Mouse (Mus musculus): Measurements from ENCODE around the gene Gm20388.

The Gm20388 gene

DNA sequence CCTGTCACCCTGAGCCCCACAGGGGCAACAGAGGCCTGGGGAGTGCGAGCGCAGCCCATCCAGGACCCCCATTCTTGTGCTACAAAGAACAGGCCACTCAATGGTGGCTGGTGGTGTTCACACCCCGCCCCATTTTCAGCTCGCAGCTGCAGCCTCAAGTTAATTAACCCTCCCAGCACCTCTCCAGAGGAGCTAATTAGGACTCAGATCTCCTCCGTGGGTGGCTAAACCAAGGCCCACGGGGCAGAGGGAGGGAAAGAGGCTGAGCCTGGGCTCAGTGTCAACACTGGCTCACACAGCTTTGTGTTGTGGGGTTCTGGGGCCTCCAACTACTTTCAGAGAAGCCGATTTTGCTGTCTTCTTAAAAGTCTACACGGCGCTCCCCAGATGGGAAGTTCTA lies 393.5 kb downstream of the Gm20388 start:
- no peak for DNase-seq (ENCODE audit: extremely low spot score, low read depth, low spot score)

GRCm38 (mm10) chr8:120305800-120306385 lies 395.3 kb downstream of the Gm20388 start:
- DNase-seq (ENCODE audit: extremely low spot score, low read depth, low spot score), result no peak

- no peak for DNase-seq (ENCODE audit: extremely low spot score, low read depth, low spot score)
Measured at GRCm38 (mm10) chr8:120307103-120307502, 396.5 kb downstream of the Gm20388 start.

- no peak for DNase-seq (ENCODE audit: extremely low spot score, low read depth, low spot score)
Measured at GRCm38 (mm10) chr8:120307528-120307927, 396.9 kb downstream of the Gm20388 start.

- no peak for DNase-seq (ENCODE audit: extremely low spot score, low read depth, low spot score)
Measured at GRCm38 (mm10) chr8:120308131-120308530, 397.5 kb downstream of the Gm20388 start.

DNA sequence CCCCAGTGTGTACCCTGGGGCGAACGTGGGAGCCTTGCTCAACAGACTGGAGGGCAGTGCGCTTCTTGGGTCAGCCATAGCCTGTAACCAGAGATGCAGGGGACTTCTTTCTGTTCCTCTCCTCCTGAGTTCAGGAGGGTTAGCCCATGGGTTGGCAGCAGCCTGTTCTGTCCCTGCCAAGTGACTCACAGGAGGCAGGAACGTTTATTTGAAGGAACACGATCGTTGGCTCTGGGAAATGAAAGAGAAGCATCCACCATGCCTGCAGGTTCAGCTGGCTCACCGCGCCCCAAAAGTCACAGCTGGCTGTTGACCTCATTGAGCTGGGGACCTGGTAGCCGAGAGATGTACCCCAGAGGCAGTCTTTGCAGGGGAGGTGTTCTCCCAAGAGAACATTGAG lies 397.9 kb downstream of the Gm20388 start:
- DNase-seq (ENCODE audit: extremely low spot score, low read depth, low spot score), result no peak

GRCm38 (mm10) chr8:120309326-120309725 lies 398.7 kb downstream of the Gm20388 start:
- DNase-seq (ENCODE audit: extremely low spot score, low read depth, low spot score), result no peak

- no peak for DNase-seq (ENCODE audit: extremely low spot score, low read depth, low spot score)
Measured at GRCm38 (mm10) chr8:120310063-120310462, 399.4 kb downstream of the Gm20388 start.

DNA sequence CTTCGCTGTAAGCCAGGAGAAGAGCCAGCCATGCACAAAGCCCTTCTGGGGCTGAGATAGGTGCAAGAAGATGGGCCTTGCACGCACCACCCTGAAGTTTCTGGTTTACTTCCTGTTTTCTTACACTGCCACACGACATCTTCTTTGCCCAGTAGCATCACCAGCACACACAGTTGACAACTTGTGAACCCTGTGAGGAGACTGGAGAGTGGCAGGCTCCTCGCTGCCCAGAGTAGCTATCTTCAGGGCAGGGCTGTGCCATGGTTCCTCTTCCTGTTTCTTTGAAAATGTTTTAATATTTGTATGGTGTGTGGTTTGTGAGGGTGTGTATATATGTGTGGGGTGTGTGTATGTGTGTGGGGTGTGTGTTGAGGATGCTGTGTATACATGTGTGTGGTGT lies 401.8 kb downstream of the Gm20388 start:
- DNase-seq (ENCODE audit: extremely low spot score, low read depth, low spot score), result no peak

DNA sequence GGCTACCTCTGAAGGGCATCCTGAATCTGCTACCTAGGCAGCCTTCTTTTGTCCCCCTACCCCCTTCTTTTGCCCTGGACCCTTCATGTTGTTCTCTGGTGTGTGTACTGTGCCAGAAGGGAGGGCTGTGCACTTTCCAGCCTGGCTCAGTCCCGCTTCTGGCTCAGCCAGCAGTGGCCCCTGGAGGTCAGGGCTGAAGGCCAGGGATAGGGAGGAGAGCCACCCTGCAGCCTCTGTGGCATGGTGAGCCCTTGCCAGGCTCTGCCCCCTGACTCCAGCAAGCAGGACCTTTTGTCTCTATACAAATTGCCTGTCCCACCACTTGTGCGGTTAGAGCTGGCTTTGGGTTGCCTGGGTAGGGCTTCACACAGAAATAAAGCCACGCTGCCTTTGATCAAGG lies 403.0 kb downstream of the Gm20388 start:
- no peak for DNase-seq (ENCODE audit: extremely low spot score, low read depth, low spot score)

DNA sequence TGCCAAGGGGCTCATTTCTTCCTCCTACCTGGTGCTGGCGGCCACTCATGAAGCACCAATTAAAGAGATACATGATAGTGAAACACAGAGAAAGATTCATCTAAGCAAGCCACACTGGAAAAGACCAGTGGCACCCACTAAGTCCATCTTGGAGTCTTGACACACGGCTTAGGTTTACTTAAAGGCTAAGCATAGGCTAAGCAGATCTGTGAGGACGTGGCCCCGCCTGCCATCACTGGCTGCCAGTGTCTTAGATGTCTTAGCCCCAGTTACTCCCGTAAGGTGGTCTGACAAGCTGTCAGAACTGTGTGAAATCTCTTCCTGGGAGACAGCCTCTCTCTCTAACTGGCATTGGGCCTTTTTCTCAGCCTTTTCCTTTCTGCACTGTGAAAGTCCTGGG lies 404.3 kb downstream of the Gm20388 start:
- no peak for DNase-seq (ENCODE audit: extremely low spot score, low read depth, low spot score)

GRCm38 (mm10) chr8:120315644-120316043 lies 405.0 kb downstream of the Gm20388 start:
- DNase-seq (ENCODE audit: extremely low spot score, low read depth, low spot score), result no peak

- no peak for DNase-seq (ENCODE audit: extremely low spot score, low read depth, low spot score)
Measured at GRCm38 (mm10) chr8:120316707-120317106, 406.1 kb downstream of the Gm20388 start.

DNA sequence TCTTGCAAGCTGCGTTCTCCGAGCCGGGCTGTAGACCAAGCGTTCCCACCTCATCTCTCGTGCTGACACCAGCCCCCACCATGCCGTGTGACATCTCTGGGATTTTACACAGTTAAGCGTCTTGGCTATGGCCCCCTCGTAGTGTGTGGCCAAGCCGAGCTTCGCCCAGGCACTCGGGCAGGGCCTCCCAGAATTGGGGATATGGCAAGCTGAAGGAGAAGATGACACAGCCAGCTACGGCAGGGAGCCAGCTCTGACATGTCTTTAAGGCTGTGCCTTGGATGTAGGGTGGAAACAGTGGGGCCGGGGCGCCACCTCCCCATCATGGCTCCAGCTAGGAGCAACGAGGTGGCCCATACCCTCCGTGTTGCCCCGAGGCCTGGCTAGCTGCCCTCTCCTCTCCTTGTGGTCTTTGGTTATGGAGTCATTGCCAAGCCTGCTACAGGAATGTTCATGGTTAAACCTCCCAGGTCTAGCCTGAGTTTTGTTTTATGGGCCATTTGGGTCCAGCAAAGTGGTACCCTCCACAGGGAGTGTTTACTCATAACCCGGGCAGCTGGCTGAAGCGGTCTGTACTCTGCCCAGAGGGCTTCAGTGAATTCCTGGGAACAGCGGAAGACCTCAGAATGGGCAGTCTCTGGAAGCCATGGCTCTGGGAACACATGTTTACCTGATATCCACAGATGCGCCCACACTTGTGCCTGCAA lies 406.6 kb downstream of the Gm20388 start:
- DNase-seq (ENCODE audit: extremely low spot score, low read depth, low spot score), result no peak

- DNase-seq (ENCODE audit: extremely low spot score, low read depth, low spot score), result no peak
Measured at GRCm38 (mm10) chr8:120318476-120318991, 407.9 kb downstream of the Gm20388 start.

DNA sequence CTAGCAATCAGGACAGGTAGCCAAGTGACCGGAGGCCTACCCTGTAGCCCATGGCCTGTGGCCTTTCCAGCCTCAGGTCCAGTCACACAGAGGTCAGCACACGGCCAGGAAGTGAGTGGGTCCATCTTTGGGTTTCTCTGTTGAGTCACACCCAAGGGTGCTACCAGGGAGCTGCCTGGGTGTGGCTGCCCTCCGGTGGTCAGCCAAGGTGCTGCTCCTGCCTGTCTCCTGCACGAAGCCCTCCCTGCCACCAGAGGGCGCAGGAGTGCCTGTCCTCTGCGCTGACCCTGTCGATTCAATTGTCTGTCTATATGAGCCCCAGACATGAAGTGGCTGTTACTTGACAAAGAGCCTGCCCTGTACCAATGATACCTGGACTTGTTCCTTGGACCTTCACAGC lies 408.8 kb downstream of the Gm20388 start:
- DNase-seq (ENCODE audit: extremely low spot score, low read depth, low spot score), result no peak

- DNase-seq (ENCODE audit: extremely low spot score, low read depth, low spot score), result no peak
Measured at GRCm38 (mm10) chr8:120320146-120320545, 409.5 kb downstream of the Gm20388 start.

- DNase-seq (ENCODE audit: extremely low spot score, low read depth, low spot score), result no peak
Measured at GRCm38 (mm10) chr8:120321724-120322123, 411.1 kb downstream of the Gm20388 start.

DNA sequence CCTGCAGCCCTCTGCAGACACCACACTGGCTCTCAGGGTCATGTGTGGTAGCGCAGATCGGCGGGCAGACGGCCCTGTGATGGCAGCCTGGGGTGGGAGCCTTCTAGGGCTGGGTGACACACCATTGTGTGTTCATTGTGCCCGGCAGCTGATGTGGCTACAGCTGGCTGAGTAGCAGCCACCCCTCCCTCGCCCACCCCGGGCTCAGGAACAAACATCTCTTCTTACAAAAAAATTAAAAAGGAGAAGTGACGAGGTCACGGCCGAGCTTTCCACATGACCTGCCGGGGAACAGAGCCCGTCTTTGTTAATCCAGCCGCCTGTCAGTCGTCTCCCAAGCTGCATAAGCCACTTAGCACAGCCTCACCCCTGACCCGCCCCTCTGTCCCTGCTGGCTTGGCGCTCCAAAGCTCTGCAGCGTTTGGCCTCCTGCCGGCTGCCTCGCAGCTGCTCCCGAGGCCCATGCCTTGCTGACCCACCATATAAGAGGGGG lies 412.4 kb downstream of the Gm20388 start:
- DNase-seq (ENCODE audit: extremely low spot score, low read depth, low spot score), result no peak

GRCm38 (mm10) chr8:120324555-120324954 lies 413.9 kb downstream of the Gm20388 start:
- no peak for DNase-seq (ENCODE audit: extremely low spot score, low read depth, low spot score)

- DNase-seq (ENCODE audit: extremely low spot score, low read depth, low spot score), result no peak
Measured at GRCm38 (mm10) chr8:120325172-120325767, 414.6 kb downstream of the Gm20388 start.

- no peak for DNase-seq (ENCODE audit: extremely low spot score, low read depth, low spot score)
Measured at GRCm38 (mm10) chr8:120327131-120327554, 416.5 kb downstream of the Gm20388 start.
